Mouse (Mus musculus) G1E (cell line): ENCODE measurements around the gene Zic1.

Experiments used
- CTCF ChIP-seq: IDR thresholded peaks from 2 replicates; pipeline ENCODE4 v1.5.1; 2012; ENCODE audit warnings: low read depth, low read length, inconsistent platforms, mixed read lengths
- GATA1 ChIP-seq: IDR thresholded peaks from 2 replicates; pipeline ENCODE4 v1.6.1; 2012; ENCODE audit warnings: borderline replicate concordance, low read length, inconsistent platforms, mixed read lengths
- POLR2AphosphoS5 ChIP-seq: IDR thresholded peaks from 2 replicates; pipeline ENCODE4 v1.6.1; 2012; ENCODE audit warnings: low read depth, low read length, inconsistent platforms; ENCODE audit not compliant: insufficient replicate concordance

GRCm38 (mm10) chr9:91361033-91361855 is 4.4 kb downstream of the Zic1 start:
- no peak for TF ChIP-seq CTCF
- no peak for TF ChIP-seq POLR2AphosphoS5
- no peak for TF ChIP-seq GATA1
